Mouse (Mus musculus): ENCODE data around the gene Pin1rt1. TPM values are rescaled to one million over a fixed set of nuclear protein-coding genes. Genes with fewer than 3 reads are reported as not detected.

Pin1rt1 gene
- not detected in 2 replicates for polyA plus RNA-seq (2015; fragmentation: Nextera tagmentation; extraction: Ambion mirVana)

- H3K27me3 ChIP-seq: peaks cover 4% of the 10 kb centered on the region; the same call in 1 of the 2 replicates
- H3K27ac ChIP-seq: no peak within 1 kb of the TSS
- no peak within 1 kb of the TSS for H3K4me3 ChIP-seq
- peaks cover 10% of the 10 kb centered on the region; the same call in 1 of the 2 replicates for H3K4me1 ChIP-seq
- WGBS: 84% methylated on average over 4 of the region's 4 CpGs
- H3K36me3 ChIP-seq: no peaks in the 10 kb centered on the region
- no peak within 1 kb of the TSS for H3K4me2 ChIP-seq
- no peak for ATAC-seq (ENCODE audit: insufficient number of reproducible peaks, insufficient read depth, low FRiP score, low TSS enrichment, low read depth)
- no peak within 1 kb of the TSS for H3K9ac ChIP-seq
- no peaks in the 10 kb centered on the region for H3K9me3 ChIP-seq
These were observed at the start of gene Pin1rt1 for GRCm38 (mm10) chr2:104716279-104716678. Gene Pin1rt1 (minus strand): TSS chr2:104716379.

- H3K4me2 ChIP-seq: no peak overlapping the region
- ATAC-seq (ENCODE audit: insufficient number of reproducible peaks, insufficient read depth, low FRiP score, low TSS enrichment, low read depth): no peak
- H3K9ac ChIP-seq: no peak overlapping the region
- no peaks in the 10 kb centered on the region for H3K4me1 ChIP-seq
- H3K27me3 ChIP-seq: no peaks in the 10 kb centered on the region
- no peak overlapping the region for H3K4me3 ChIP-seq
- H3K9me3 ChIP-seq: no peaks in the 10 kb centered on the region
- H3K27ac ChIP-seq: no peak overlapping the region
- 89% methylated on average over 4 of the region's 4 CpGs for WGBS
- peaks cover 61% of the 10 kb centered on the region for H3K36me3 ChIP-seq
These were observed 47.8 kb upstream of the Pin1rt1 start for GRCm38 (mm10) chr2:104764018-104764417.

- no peak for ATAC-seq (ENCODE audit: insufficient number of reproducible peaks, insufficient read depth, low FRiP score, low TSS enrichment, low read depth)
- Histone ChIP-seq H3K9me3 (no peaks in the 10 kb centered on the region), H3K36me3 (peaks cover 58% of the 10 kb centered on the region), H3K27me3 (no peaks in the 10 kb centered on the region), H3K9ac (no peak overlapping the region), H3K4me1 (no peaks in the 10 kb centered on the region), H3K4me3 (no peak overlapping the region), H3K4me2 (no peak overlapping the region), H3K27ac (no peak overlapping the region)
- 69% methylated on average over 8 of the region's 8 CpGs for WGBS
These were observed 47.0 kb upstream of the Pin1rt1 start for GRCm38 (mm10) chr2:104763134-104763703.

GRCm38 (mm10) chr2:104750611-104751010 lies 34.4 kb upstream of the Pin1rt1 start:
- Histone ChIP-seq H3K4me1 (no peaks in the 10 kb centered on the region), H3K27me3 (no peaks in the 10 kb centered on the region), H3K9me3 (no peaks in the 10 kb centered on the region), H3K36me3 (peaks cover 11% of the 10 kb centered on the region), H3K27ac (no peak overlapping the region), H3K9ac (no peak overlapping the region), H3K4me3 (no peak overlapping the region), H3K4me2 (no peak overlapping the region)
- ATAC-seq (ENCODE audit: insufficient number of reproducible peaks, insufficient read depth, low FRiP score, low TSS enrichment, low read depth): no peak
- 63% methylated on average over 3 of the region's 3 CpGs for WGBS

- Histone ChIP-seq H3K4me2 (no peak overlapping the region), H3K27ac (no peak overlapping the region), H3K4me3 (no peak overlapping the region), H3K36me3 (peaks cover 7% of the 10 kb centered on the region), H3K4me1 (no peaks in the 10 kb centered on the region), H3K27me3 (no peaks in the 10 kb centered on the region), H3K9ac (no peak overlapping the region), H3K9me3 (no peaks in the 10 kb centered on the region)
- no peak for ATAC-seq (ENCODE audit: insufficient number of reproducible peaks, insufficient read depth, low FRiP score, low TSS enrichment, low read depth)
- 76% methylated on average over 5 of the region's 5 CpGs for WGBS
These were observed 32.5 kb upstream of the Pin1rt1 start for GRCm38 (mm10) chr2:104748652-104749183.

GRCm38 (mm10) chr2:104746251-104746650 lies 30.1 kb upstream of the Pin1rt1 start:
- Histone ChIP-seq H3K27me3 (peaks cover 16% of the 10 kb centered on the region), H3K4me1 (peaks cover 8% of the 10 kb centered on the region), H3K4me2 (no peak overlapping the region), H3K27ac (no peak overlapping the region), H3K36me3 (no peaks in the 10 kb centered on the region), H3K4me3 (no peak overlapping the region), H3K9ac (no peak overlapping the region), H3K9me3 (no peaks in the 10 kb centered on the region)
- 57% methylated on average over 8 of the region's 8 CpGs for WGBS
- no peak for ATAC-seq (ENCODE audit: insufficient number of reproducible peaks, insufficient read depth, low FRiP score, low TSS enrichment, low read depth)

- H3K9me3 ChIP-seq: no peaks in the 10 kb centered on the region
- 54% methylated on average over 5 of the region's 5 CpGs for WGBS
- peaks cover 12% of the 10 kb centered on the region for H3K4me1 ChIP-seq
- no peak for ATAC-seq (ENCODE audit: insufficient number of reproducible peaks, insufficient read depth, low FRiP score, low TSS enrichment, low read depth)
- no peaks in the 10 kb centered on the region for H3K36me3 ChIP-seq
- no peak overlapping the region for H3K9ac ChIP-seq
- no peak overlapping the region for H3K4me3 ChIP-seq
- H3K4me2 ChIP-seq: no peak overlapping the region
- H3K27ac ChIP-seq: no peak overlapping the region
- peaks cover 33% of the 10 kb centered on the region for H3K27me3 ChIP-seq
These were observed 27.8 kb upstream of the Pin1rt1 start for GRCm38 (mm10) chr2:104743971-104744370.

- 18% methylated on average over 7 of the region's 7 CpGs for WGBS
- Histone ChIP-seq H3K27me3 (peaks cover 33% of the 10 kb centered on the region), H3K9ac (no peak overlapping the region)
These were observed 27.0 kb upstream of the Pin1rt1 start for GRCm38 (mm10) chr2:104743160-104743559.

GRCm38 (mm10) chr2:104742741-104743064 lies 26.5 kb upstream of the Pin1rt1 start, which contains the start of gene Depdc7:
Gene Depdc7 (minus strand): TSS chr2:104742878.
- Histone ChIP-seq H3K9me3 (no peaks in the 10 kb centered on the region), H3K27ac (no peak within 1 kb of the TSS), H3K36me3 (no peaks in the 10 kb centered on the region), H3K4me2 (peak within 1 kb of the TSS; percentile 92), H3K9ac (peak within 1 kb of the TSS; percentile 81), H3K27me3 (peaks cover 33% of the 10 kb centered on the region), H3K4me1 (peaks cover 12% of the 10 kb centered on the region), H3K4me3 (peak within 1 kb of the TSS; percentile 75)
- ATAC-seq (ENCODE audit: insufficient number of reproducible peaks, insufficient read depth, low FRiP score, low TSS enrichment, low read depth): peak; percentile 82
- under 1% methylated on average over 31 of the region's 31 CpGs for WGBS

More at GRCm38 (mm10) chr2:104743160-104743559, 27.0 kb upstream of the Pin1rt1 start:
- H3K4me2 ChIP-seq: peak overlapping the region; percentile 92
- peak overlapping the region; percentile 75 for H3K4me3 ChIP-seq
- no peaks in the 10 kb centered on the region for H3K36me3 ChIP-seq
- no peak overlapping the region for H3K27ac ChIP-seq
- no peak for ATAC-seq (ENCODE audit: insufficient number of reproducible peaks, insufficient read depth, low FRiP score, low TSS enrichment, low read depth)
- H3K9me3 ChIP-seq: no peaks in the 10 kb centered on the region
- peaks cover 12% of the 10 kb centered on the region for H3K4me1 ChIP-seq

GRCm38 (mm10) chr2:104741896-104742740 lies 25.9 kb upstream of the Pin1rt1 start:
- peaks cover 33% of the 10 kb centered on the region for H3K27me3 ChIP-seq
- WGBS: 5% methylated on average over 45 of the region's 46 CpGs

GRCm38 (mm10) chr2:104741015-104741758 lies 25.0 kb upstream of the Pin1rt1 start:
- H3K27me3 ChIP-seq: peaks cover 33% of the 10 kb centered on the region
- H3K36me3 ChIP-seq: no peaks in the 10 kb centered on the region
- peaks cover 12% of the 10 kb centered on the region for H3K4me1 ChIP-seq
- ATAC-seq (ENCODE audit: insufficient number of reproducible peaks, insufficient read depth, low FRiP score, low TSS enrichment, low read depth): no peak
- no peak overlapping the region for H3K27ac ChIP-seq
- no peak overlapping the region for H3K4me3 ChIP-seq
- 29% methylated on average over 7 of the region's 7 CpGs for WGBS
- H3K4me2 ChIP-seq: 0 out of 2 replicates have a peak overlapping the region, but pooled peaks have one; percentile 92
- H3K9ac ChIP-seq: no peak overlapping the region
- no peaks in the 10 kb centered on the region for H3K9me3 ChIP-seq

More at GRCm38 (mm10) chr2:104741896-104742740, 25.9 kb upstream of the Pin1rt1 start:
- Histone ChIP-seq H3K9ac (peak overlapping the region; percentile 81), H3K4me2 (peak overlapping the region; percentile 92), H3K27ac (no peak overlapping the region), H3K36me3 (no peaks in the 10 kb centered on the region), H3K9me3 (no peaks in the 10 kb centered on the region), H3K4me3 (peak overlapping the region; percentile 75), H3K4me1 (peaks cover 12% of the 10 kb centered on the region)
- ATAC-seq (ENCODE audit: insufficient number of reproducible peaks, insufficient read depth, low FRiP score, low TSS enrichment, low read depth): peak; percentile 28; the same call in 1 of the 2 replicates
